Mouse (Mus musculus) kidney, adult 2 months (tissue): ENCODE measurements around the gene Serpini2. TPM values are rescaled to one million over a fixed set of nuclear protein-coding genes. Genes with fewer than 3 reads are reported as not detected.
A peak's percentile ranks its signal among the peaks of the same experiment; 100 is the strongest.
"Not testable (repeated sequence)": the region's sequence is repeated elsewhere in the genome, so short reads cannot be mapped to it uniquely, and the experiment has no call there.

Experiments
- DNase-seq: peaks from one replicate; pipeline ENCODE4 v3.0.0; 2021
- H3K27ac ChIP-seq: fragments of 200-500 bp; 2 replicates; pipeline ENCODE4 v1.5.1; 2012; ENCODE audit warnings: low read depth, low read length, control low read depth, inconsistent platforms; ENCODE audit not compliant: insufficient read depth
- H3K27me3 ChIP-seq: fragments of 200-500 bp; replicated peaks from 2 replicates; pipeline ENCODE4 v1.6.1; 2012; ENCODE audit warnings: mild to moderate bottlenecking, moderate library complexity, low read length, inconsistent platforms; ENCODE audit not compliant: control insufficient read depth, insufficient read depth
- H3K36me3 ChIP-seq: fragments of 200-500 bp; 2 replicates; pipeline ENCODE4 v1.6.1; 2012; ENCODE audit warnings: mild to moderate bottlenecking, moderate library complexity, low read length, inconsistent platforms; ENCODE audit not compliant: control insufficient read depth, insufficient read depth
- H3K4me1 ChIP-seq: fragments of 200-500 bp; 2 replicates; pipeline ENCODE4 v1.6.1; 2011; ENCODE audit warnings: low read length; ENCODE audit not compliant: control insufficient read depth, insufficient read depth
- H3K4me3 ChIP-seq: fragments of 200-500 bp; 2 replicates; pipeline ENCODE4 v1.5.1; 2011; ENCODE audit warnings: mild to moderate bottlenecking, low read depth, low read length, control low read depth; ENCODE audit not compliant: insufficient read depth
- CTCF ChIP-seq: fragments of 200-500 bp; conservative IDR thresholded peaks from 2 replicates; pipeline ENCODE4 v1.5.1; 2011; ENCODE audit warnings: low read depth, mild to moderate bottlenecking, control low read depth, low read length, moderate library complexity, mixed read lengths; ENCODE audit not compliant: insufficient read depth, insufficient read length
- POLR2A ChIP-seq: fragments of 200-500 bp; IDR thresholded peaks from one replicate; pipeline ENCODE4 v1.6.1; 2011; ENCODE audit warnings: low read depth, low read length, control low read depth
- WGBS: fragments of 180-500 bp; shearing (Covaris S2); methylation state at CpG from one replicate; pipeline ENCODE4 v1.1.7; 2018; 5-methylcytosine and 5-hydroxymethylcytosine counted together
- polyA plus RNA-seq: library from polyadenylated mRNA; depleted of rRNA; stranded (reverse); fragments of >200 nt; gene quantifications from 2 replicates; pipeline ENCODE4 v1.2.3, GENCODE M21; 2012; rRNA removed

Serpini2 gene
- not detected in 2 replicates for polyA plus RNA-seq

DNA sequence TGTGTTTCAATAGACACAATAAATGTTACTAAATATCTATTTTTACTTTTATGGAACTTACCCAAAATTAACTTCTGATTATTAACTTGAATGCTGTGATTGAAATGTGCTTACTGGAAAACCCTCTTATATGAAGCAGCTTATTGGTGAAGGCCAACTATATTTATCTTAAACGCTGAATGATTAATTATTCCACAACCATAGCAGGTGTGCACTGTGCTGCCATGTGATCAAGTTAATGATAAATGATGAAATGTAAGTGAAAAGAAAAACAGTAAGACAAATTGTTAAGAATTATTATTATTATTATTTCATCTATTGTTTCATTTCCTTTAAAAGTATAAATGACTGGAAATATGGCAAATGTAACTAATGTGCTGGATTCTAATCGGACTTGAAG lies at the start of gene Serpini2:
Gene Serpini2 (minus strand): TSS at position 101 of the 400 bp plus-strand sequence.
- no peak for TF ChIP-seq CTCF
- TF ChIP-seq POLR2A, result no peak
- H3K4me3 ChIP-seq, result no peak within 1 kb of the TSS
- no peak within 1 kb of the TSS for H3K27ac ChIP-seq
- no peaks in the 10 kb centered on the region for H3K36me3 ChIP-seq
- no peak for DNase-seq
- WGBS, result 81% methylated on average over 2 of the region's 2 CpGs
- H3K27me3 ChIP-seq, result no peaks in the 10 kb centered on the region
- H3K4me1 ChIP-seq, result no peaks in the 10 kb centered on the region

DNA sequence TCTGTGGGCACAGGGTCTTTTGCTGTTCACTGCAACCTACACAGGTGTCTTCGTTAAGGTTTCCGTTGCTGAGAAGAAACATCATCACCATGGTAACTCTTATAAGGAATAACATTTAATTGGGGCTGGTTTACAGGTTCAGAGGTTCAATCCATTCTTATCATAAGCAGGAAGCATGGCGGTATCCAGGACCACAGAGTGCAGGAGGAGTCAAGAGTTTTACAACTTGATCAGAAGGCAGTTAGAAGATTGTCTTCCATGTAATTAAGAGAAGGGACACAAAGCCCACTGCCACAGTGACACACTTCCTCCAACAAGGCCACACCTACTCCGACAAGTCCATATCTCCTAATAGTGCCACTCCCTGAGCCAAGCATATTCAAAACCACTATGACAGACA lies 39.0 kb upstream of the Serpini2 start:
- no peaks in the 10 kb centered on the region; the same call in 1 of the 2 replicates for H3K4me1 ChIP-seq
- 92% methylated on average over 4 of the region's 4 CpGs for WGBS
- H3K27me3 ChIP-seq, result no peaks in the 10 kb centered on the region
- TF ChIP-seq POLR2A (no peak), CTCF (no peak)
- no peak for DNase-seq
- H3K36me3 ChIP-seq, result no peaks in the 10 kb centered on the region
- H3K27ac ChIP-seq, result no peak overlapping the region
- H3K4me3 ChIP-seq, result no peak overlapping the region

DNA sequence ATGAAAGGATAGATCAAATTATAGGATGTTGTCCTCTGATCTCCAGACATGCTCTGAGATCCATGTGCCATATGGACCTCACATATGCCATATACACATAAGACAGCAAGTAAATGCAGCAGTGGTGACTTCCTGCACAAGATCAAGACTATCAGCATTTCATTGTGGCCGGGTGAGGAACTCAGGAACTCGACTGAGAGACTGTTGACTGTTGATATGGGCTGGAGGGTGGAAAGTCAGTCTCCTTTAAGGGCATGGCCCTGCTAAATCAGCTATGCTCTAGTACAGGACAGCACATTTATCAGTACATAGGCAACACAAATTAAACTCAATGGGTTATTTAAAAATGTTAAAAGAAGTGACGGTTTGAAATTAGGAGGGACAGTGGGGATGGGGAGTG lies 38.4 kb upstream of the Serpini2 start:
- Histone ChIP-seq H3K27me3 (no peaks in the 10 kb centered on the region), H3K4me1 (no peaks in the 10 kb centered on the region; the same call in 1 of the 2 replicates), H3K4me3 (no peak overlapping the region), H3K27ac (no peak overlapping the region), H3K36me3 (no peaks in the 10 kb centered on the region)
- TF ChIP-seq CTCF (no peak), POLR2A (no peak)
- DNase-seq, result no peak
- 53% methylated on average over 3 of the region's 3 CpGs for WGBS

DNA sequence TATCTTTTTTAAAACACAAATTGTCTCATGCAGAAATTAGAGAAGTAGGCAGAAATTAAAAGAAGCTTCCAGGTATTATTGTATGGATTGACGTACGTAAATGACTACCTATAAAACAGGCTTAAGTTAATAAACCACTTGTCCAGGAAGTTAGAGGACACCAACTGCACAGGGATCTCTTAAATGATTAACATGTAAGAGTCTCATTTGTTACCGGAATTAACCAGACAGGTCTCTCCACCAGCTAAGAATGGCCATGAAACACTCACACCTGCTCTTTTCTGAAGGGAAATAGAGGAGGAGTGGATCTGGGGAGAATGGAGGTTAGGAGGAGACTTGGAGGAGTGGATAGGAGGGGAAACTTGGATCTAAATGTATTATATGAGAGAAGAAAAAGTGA lies 35.7 kb upstream of the Serpini2 start:
- WGBS, result 37% methylated on average over 3 of the region's 3 CpGs
- Histone ChIP-seq H3K4me3 (no peak overlapping the region), H3K27ac (no peak overlapping the region; the same call in 1 of the 2 replicates), H3K27me3 (no peaks in the 10 kb centered on the region), H3K4me1 (no peaks in the 10 kb centered on the region; the same call in 1 of the 2 replicates), H3K36me3 (no peaks in the 10 kb centered on the region)
- DNase-seq, result peak; percentile 60
- no peak for TF ChIP-seq CTCF
- no peak for TF ChIP-seq POLR2A

- no peaks in the 10 kb centered on the region for H3K27me3 ChIP-seq
- TF ChIP-seq POLR2A (no peak), CTCF (no peak)
- no peak overlapping the region for H3K4me3 ChIP-seq
- 65% methylated on average over 5 of the region's 5 CpGs for WGBS
- H3K36me3 ChIP-seq, result no peaks in the 10 kb centered on the region
- H3K27ac ChIP-seq, result no peak overlapping the region
- H3K4me1 ChIP-seq, result no peaks in the 10 kb centered on the region; the same call in 1 of the 2 replicates
- peak; percentile 68 for DNase-seq
Measured at GRCm38 (mm10) chr3:75304621-75305020, 34.7 kb upstream of the Serpini2 start.

GRCm38 (mm10) chr3:75301072-75301471 lies 31.2 kb upstream of the Serpini2 start:
- TF ChIP-seq POLR2A, result no peak
- TF ChIP-seq CTCF, result no peak
- Histone ChIP-seq H3K36me3 (no peaks in the 10 kb centered on the region), H3K27ac (no peak overlapping the region), H3K4me1 (no peaks in the 10 kb centered on the region; the same call in 1 of the 2 replicates), H3K4me3 (no peak overlapping the region), H3K27me3 (no peaks in the 10 kb centered on the region)
- WGBS, result 90% methylated on average over 2 of the region's 2 CpGs
- DNase-seq, result no peak

- H3K4me1 ChIP-seq, H3K36me3 ChIP-seq, H3K4me3 ChIP-seq, H3K27ac ChIP-seq, H3K27me3 ChIP-seq, DNase-seq: not testable (repeated sequence)
- 81% methylated on average over 1 of the region's 1 CpGs for WGBS
Measured at GRCm38 (mm10) chr3:75299464-75299863, 29.6 kb upstream of the Serpini2 start.

- 39% methylated on average over 3 of the region's 3 CpGs for WGBS
- H3K4me1 ChIP-seq, result no peaks in the 10 kb centered on the region
Measured at GRCm38 (mm10) chr3:75297758-75298111, 27.9 kb upstream of the Serpini2 start.

More at GRCm38 (mm10) chr3:75297758-75298111, 27.9 kb upstream of the Serpini2 start:
- Histone ChIP-seq H3K36me3 (no peaks in the 10 kb centered on the region), H3K27me3 (no peaks in the 10 kb centered on the region), H3K27ac (no peak overlapping the region), H3K4me3 (no peak overlapping the region)
- no peak for DNase-seq
- TF ChIP-seq POLR2A (no peak), CTCF (no peak)
